Mouse (Mus musculus): Measurements from ENCODE around the gene Acsbg1. TPM values are rescaled to one million over a fixed set of nuclear protein-coding genes. Genes with fewer than 3 reads are reported as not detected.

Acsbg1 gene
- total RNA-seq, 1 experiment: 2.7 TPM

DNA sequence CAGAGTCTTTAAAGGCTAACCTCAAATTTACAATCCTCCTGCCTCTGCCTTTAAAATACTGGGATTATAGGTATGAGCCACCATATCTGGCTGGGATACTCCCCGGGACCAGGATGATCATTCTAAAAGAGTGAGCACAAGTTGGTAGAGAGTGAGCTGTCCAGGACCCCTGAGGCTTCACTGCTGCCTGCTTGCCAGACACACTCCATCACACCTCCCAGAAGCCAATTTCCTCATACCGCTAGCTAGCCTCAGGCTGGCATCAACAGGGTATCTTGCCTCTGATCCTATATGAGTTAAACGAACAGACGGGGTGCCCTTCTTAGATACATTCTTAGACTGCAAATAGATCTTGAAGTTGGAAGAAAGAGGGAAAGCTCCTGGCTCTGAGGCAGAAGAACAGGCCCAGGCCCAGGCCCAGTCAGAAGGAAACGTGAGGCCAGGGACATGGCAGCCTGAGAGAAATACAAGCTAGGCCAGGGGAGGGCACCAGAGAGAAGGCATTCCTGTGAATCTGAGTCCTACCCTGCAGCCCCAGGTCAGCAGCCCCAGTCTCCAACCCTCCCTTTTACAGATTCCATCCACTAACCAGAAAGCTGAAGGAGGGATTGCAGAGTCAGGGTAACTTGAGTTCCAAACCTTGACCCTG lies 31.9 kb downstream of the Acsbg1 start:
- DNase-seq (ENCODE audit: low read depth, low spot score): no peak

DNA sequence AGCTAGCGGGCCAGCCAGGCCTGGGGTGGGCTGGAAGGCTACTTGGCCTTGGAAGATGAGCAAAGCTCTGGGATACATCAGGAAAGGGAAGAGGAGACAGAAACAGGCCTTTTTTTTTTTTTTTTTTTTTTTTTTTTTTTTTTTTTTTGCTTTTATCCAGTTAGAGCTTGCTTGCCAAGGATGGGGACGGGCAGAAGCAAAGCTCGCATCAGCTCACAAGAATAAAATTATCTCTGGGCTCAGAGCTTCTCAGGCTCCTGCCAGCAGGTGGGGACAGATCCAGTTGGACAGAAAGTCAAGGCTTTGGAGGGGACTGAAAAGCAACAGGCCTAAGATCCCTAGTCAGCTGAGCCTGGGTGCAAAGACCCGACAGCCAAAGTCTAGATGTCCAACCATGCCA lies 32.9 kb downstream of the Acsbg1 start:
- Histone ChIP-seq H3K4me1 (ENCODE audit: control insufficient read depth in 2 of 2, insufficient read depth in 2 of 2, low read length in 2 of 2, poor library complexity in 1 of 2) (no peaks in the 10 kb centered on the region), H3K9ac (ENCODE audit: insufficient read depth, low read depth, low read length, poor library complexity, severe bottlenecking) (no peak overlapping the region), H3K27ac (ENCODE audit: insufficient read depth, low read depth, low read length, poor library complexity, severe bottlenecking) (no peak overlapping the region), H3K9me3 (ENCODE audit: control insufficient read depth, insufficient read depth, low read depth, low read length) (no peaks in the 10 kb centered on the region), H3K36me3 (ENCODE audit: control insufficient read depth, insufficient read depth, low read length, poor library complexity, severe bottlenecking) (no peaks in the 10 kb centered on the region), H3K4me3 (ENCODE audit: insufficient read depth in 1 of 2, low read depth in 1 of 2, low read length in 2 of 2, poor library complexity in 1 of 2, severe bottlenecking in 1 of 2) (no peak overlapping the region)
- DNase-seq (ENCODE audit: low read depth, low spot score): no peak
- in situ Hi-C loops (cut with MboI; ENCODE audit: low sequenced_read_pairs in 2 of 2, unreplicated experiment in 2 of 2): no loop called here
- peak; percentile 56; the same call in 1 of the 2 replicates for TF ChIP-seq ZNF384 (IDR thresholded peaks at IDR 0.05; ENCODE audit: low read depth, low read length)
- TF ChIP-seq ZC3H11A (IDR thresholded peaks at IDR 0.05; ENCODE audit: borderline replicate concordance, low read depth, low read length): no peak

More for the DNA sequence above, 31.9 kb downstream of the Acsbg1 start:
- in situ Hi-C loops (cut with MboI; ENCODE audit: low sequenced_read_pairs in 2 of 2, unreplicated experiment in 2 of 2): no loop called here
- Histone ChIP-seq H3K9me3 (ENCODE audit: control insufficient read depth, insufficient read depth, low read depth, low read length) (no peaks in the 10 kb centered on the region), H3K4me3 (ENCODE audit: insufficient read depth in 1 of 2, low read depth in 1 of 2, low read length in 2 of 2, poor library complexity in 1 of 2, severe bottlenecking in 1 of 2) (no peak overlapping the region), H3K4me1 (ENCODE audit: control insufficient read depth in 2 of 2, insufficient read depth in 2 of 2, low read length in 2 of 2, poor library complexity in 1 of 2) (no peaks in the 10 kb centered on the region), H3K27ac (ENCODE audit: insufficient read depth, low read depth, low read length, poor library complexity, severe bottlenecking) (no peak overlapping the region), H3K36me3 (ENCODE audit: control insufficient read depth, insufficient read depth, low read length, poor library complexity, severe bottlenecking) (no peaks in the 10 kb centered on the region), H3K9ac (ENCODE audit: insufficient read depth, low read depth, low read length, poor library complexity, severe bottlenecking) (no peak overlapping the region)
- no peak for TF ChIP-seq HCFC1 (IDR thresholded peaks at IDR 0.05; ENCODE audit: borderline replicate concordance, insufficient read depth, low read length)
- no peak for TF ChIP-seq ZC3H11A (IDR thresholded peaks at IDR 0.05; ENCODE audit: borderline replicate concordance, low read depth, low read length)
- TF ChIP-seq CHD2 (IDR thresholded peaks at IDR 0.05; ENCODE audit: low read depth, low read length): no peak
- no peak for TF ChIP-seq ZNF384 (IDR thresholded peaks at IDR 0.05; ENCODE audit: low read depth, low read length)

GRCm38 (mm10) chr9:54627240-54627639 lies 34.4 kb downstream of the Acsbg1 start:
- Histone ChIP-seq H3K9me3 (ENCODE audit: control insufficient read depth, insufficient read depth, low read depth, low read length) (no peaks in the 10 kb centered on the region), H3K9ac (ENCODE audit: insufficient read depth, low read depth, low read length, poor library complexity, severe bottlenecking) (no peak overlapping the region), H3K4me1 (ENCODE audit: control insufficient read depth in 2 of 2, insufficient read depth in 2 of 2, low read length in 2 of 2, poor library complexity in 1 of 2) (no peaks in the 10 kb centered on the region), H3K4me3 (ENCODE audit: insufficient read depth in 1 of 2, low read depth in 1 of 2, low read length in 2 of 2, poor library complexity in 1 of 2, severe bottlenecking in 1 of 2) (no peak overlapping the region), H3K27ac (ENCODE audit: insufficient read depth, low read depth, low read length, poor library complexity, severe bottlenecking) (no peak overlapping the region), H3K36me3 (ENCODE audit: control insufficient read depth, insufficient read depth, low read length, poor library complexity, severe bottlenecking) (no peaks in the 10 kb centered on the region)
- TF ChIP-seq ZC3H11A (IDR thresholded peaks at IDR 0.05; ENCODE audit: borderline replicate concordance, low read depth, low read length): no peak
- TF ChIP-seq CHD2 (IDR thresholded peaks at IDR 0.05; ENCODE audit: low read depth, low read length): no peak
- no peak for DNase-seq (ENCODE audit: low read depth, low spot score)
- in situ Hi-C loops (cut with MboI; ENCODE audit: low sequenced_read_pairs in 2 of 2, unreplicated experiment in 2 of 2): no loop called here

DNA sequence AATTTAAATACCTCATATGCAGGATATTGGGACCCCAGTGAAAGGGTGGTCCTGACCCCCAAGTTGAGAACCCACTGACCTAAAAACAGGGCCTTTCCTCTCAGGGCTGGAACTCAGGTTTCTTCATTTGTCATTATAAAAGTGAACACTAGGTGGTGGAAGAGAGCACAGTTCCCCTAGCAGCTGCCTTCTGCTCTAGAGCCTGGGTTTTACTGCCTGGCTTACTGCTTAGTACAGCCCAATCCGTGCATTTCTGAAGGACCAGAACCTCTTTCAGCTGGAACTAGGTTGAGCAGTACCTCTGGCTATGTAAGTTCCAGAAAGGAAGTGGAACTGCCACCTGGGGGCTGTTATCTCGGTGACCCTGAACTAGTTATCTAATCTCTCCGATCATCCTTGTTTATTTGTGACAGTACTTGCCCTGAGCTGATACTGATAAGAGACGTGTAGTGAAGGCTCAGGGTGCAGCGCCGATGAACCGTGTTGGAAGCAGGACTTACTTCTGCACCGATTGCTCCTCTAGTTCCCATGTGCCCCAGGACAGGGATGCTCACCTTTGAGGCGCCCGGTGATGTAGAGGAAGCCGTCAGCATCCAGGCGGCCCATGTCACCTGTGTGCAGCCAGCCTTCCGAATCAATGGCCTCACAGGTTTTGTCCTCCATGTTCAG lies 47.4 kb downstream of the Acsbg1 start:
- TF ChIP-seq ZC3H11A (IDR thresholded peaks at IDR 0.05; ENCODE audit: borderline replicate concordance, low read depth, low read length) (no peak), MAFK (IDR thresholded peaks at IDR 0.05; ENCODE audit: insufficient read depth, low read depth, low read length) (no peak), CHD2 (IDR thresholded peaks at IDR 0.05; ENCODE audit: low read depth, low read length) (no peak), HCFC1 (IDR thresholded peaks at IDR 0.05; ENCODE audit: borderline replicate concordance, insufficient read depth, low read length) (no peak), ZNF384 (IDR thresholded peaks at IDR 0.05; ENCODE audit: low read depth, low read length) (no peak)
- peak; percentile 49 for DNase-seq (ENCODE audit: low read depth, low spot score)

More for the DNA sequence above, 47.4 kb downstream of the Acsbg1 start:
- no peaks in the 10 kb centered on the region for H3K9me3 ChIP-seq (ENCODE audit: control insufficient read depth, insufficient read depth, low read depth, low read length)
- H3K4me3 ChIP-seq (ENCODE audit: insufficient read depth in 1 of 2, low read depth in 1 of 2, low read length in 2 of 2, poor library complexity in 1 of 2, severe bottlenecking in 1 of 2): no peak overlapping the region
- peaks cover 0 to 5% of the 10 kb centered on the region in 2 experiments; a peak in 1 of 4 replicates for H3K4me1 ChIP-seq (ENCODE audit: control insufficient read depth in 2 of 2, insufficient read depth in 2 of 2, low read length in 2 of 2, poor library complexity in 1 of 2)
- H3K9ac ChIP-seq (ENCODE audit: insufficient read depth, low read depth, low read length, poor library complexity, severe bottlenecking): 0 out of 2 replicates have a peak overlapping the region, but pooled peaks have one; percentile 6
- no peak overlapping the region for H3K27ac ChIP-seq (ENCODE audit: insufficient read depth, low read depth, low read length, poor library complexity, severe bottlenecking)
- H3K36me3 ChIP-seq (ENCODE audit: control insufficient read depth, insufficient read depth, low read length, poor library complexity, severe bottlenecking): no peaks in the 10 kb centered on the region
- in situ Hi-C loops (cut with MboI; ENCODE audit: low sequenced_read_pairs in 2 of 2, unreplicated experiment in 2 of 2): no loop called here

All from ES-E14 (cell line).